Mouse (Mus musculus): ENCODE measurements around the gene Rab12. TPM values are rescaled to one million over a fixed set of nuclear protein-coding genes. Genes with fewer than 3 reads are reported as not detected.

Rab12 gene
- total and polyA plus RNA-seq, 2 experiments from 2014 or later, result 69.3 to 88.6 TPM

GRCm38 (mm10) chr17:66471775-66472174, 47.8 kb downstream of the Rab12 start:
- DNase-seq (ENCODE audit: low spot score), result no peak
- no peak for ATAC-seq
- no peaks in the 10 kb centered on the region for H3K27me3 ChIP-seq (ENCODE audit: insufficient read depth, low read length)
- H3K4me1 ChIP-seq (ENCODE audit: insufficient read depth, low read length), result no peaks in the 10 kb centered on the region
- H3K27ac ChIP-seq, result no peak overlapping the region
- no peak overlapping the region for H3K4me3 ChIP-seq (ENCODE audit: low read length)
- H3K9me3 ChIP-seq (ENCODE audit: low read length), result no peaks in the 10 kb centered on the region
- no peak overlapping the region for H3K4me2 ChIP-seq (ENCODE audit: low read depth, low read length)
- 83% methylated on average over 5 of the region's 5 CpGs for WGBS
- H3K9ac ChIP-seq (replicated peaks; ENCODE audit: low read length), result no peak overlapping the region
- no peak for TF ChIP-seq CTCF (IDR thresholded peaks at IDR 0.05; ENCODE audit: low read depth)
- no peaks in the 10 kb centered on the region for H3K36me3 ChIP-seq (ENCODE audit: insufficient read depth, low read length)

DNA sequence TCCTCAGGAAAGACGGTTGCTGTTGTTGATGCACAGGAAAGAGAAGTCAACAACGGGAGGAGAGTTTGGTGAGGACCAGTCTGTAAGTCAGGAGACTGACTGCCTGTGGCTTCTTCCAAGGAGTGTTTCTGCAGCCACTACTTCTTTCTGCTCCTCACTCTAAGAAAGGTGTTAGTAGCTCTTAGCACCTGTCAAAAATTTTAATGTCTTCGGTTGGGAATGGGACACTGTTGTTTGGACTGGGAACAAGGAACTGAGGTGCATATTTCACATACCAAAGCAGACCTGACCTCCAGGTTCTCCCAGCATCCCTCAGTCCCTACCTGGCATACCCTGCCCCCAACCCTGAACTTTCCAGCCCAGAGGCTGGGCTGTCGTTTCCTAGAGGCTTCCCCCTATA, 48.3 kb downstream of the Rab12 start:
- no peak for TF ChIP-seq CTCF (IDR thresholded peaks at IDR 0.05; ENCODE audit: low read depth)
- Histone ChIP-seq H3K4me3 (ENCODE audit: low read length) (no peak overlapping the region), H3K27me3 (ENCODE audit: insufficient read depth, low read length) (no peaks in the 10 kb centered on the region), H3K4me1 (ENCODE audit: insufficient read depth, low read length) (no peaks in the 10 kb centered on the region), H3K9ac (replicated peaks; ENCODE audit: low read length) (no peak overlapping the region), H3K27ac (no peak overlapping the region), H3K36me3 (ENCODE audit: insufficient read depth, low read length) (no peaks in the 10 kb centered on the region), H3K9me3 (ENCODE audit: low read length) (no peaks in the 10 kb centered on the region), H3K4me2 (ENCODE audit: low read depth, low read length) (no peak overlapping the region)
- ATAC-seq, result no peak
- 86% methylated on average over 4 of the region's 4 CpGs for WGBS
- DNase-seq (ENCODE audit: low spot score), result no peak

- TF ChIP-seq CTCF (IDR thresholded peaks at IDR 0.05; ENCODE audit: low read depth), result no peak
- Histone ChIP-seq H3K4me2 (ENCODE audit: low read depth, low read length) (no peak overlapping the region), H3K27me3 (ENCODE audit: insufficient read depth, low read length) (no peaks in the 10 kb centered on the region), H3K9me3 (ENCODE audit: low read length) (no peaks in the 10 kb centered on the region), H3K27ac (no peak overlapping the region), H3K36me3 (ENCODE audit: insufficient read depth, low read length) (no peaks in the 10 kb centered on the region), H3K4me1 (ENCODE audit: insufficient read depth, low read length) (no peaks in the 10 kb centered on the region), H3K9ac (replicated peaks; ENCODE audit: low read length) (no peak overlapping the region), H3K4me3 (ENCODE audit: low read length) (no peak overlapping the region)
- ATAC-seq (no peak), DNase-seq (ENCODE audit: low spot score) (no peak)
- WGBS, result 35% methylated on average over 8 of the region's 8 CpGs
These were observed 49.5 kb downstream of the Rab12 start for GRCm38 (mm10) chr17:66470020-66470419.

DNA sequence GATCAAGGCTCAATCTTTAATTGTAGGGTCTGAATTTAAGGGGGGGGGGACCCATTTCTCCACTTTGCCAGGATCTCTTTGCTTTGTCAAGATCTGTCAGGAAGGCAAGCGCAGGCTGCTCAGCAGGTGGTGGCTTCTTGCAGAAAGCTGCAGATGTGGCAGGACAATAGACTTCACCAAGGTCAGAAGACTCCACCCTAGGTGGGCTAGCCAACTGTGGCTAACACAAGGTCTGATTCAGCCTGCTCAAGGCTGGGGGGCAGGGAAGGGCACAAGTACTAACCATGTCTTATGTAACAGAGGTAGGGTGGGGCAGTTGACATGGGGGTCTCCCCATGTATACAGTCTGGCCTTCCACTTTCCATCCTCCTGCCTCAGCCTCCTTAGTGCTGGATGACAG, 62.3 kb downstream of the Rab12 start:
- TF ChIP-seq CTCF (IDR thresholded peaks at IDR 0.05; ENCODE audit: low read depth), result no peak
- DNase-seq (ENCODE audit: low spot score) (no peak), ATAC-seq (no peak)
- Histone ChIP-seq H3K27ac (no peak overlapping the region), H3K4me3 (ENCODE audit: low read length) (no peak overlapping the region), H3K4me1 (ENCODE audit: insufficient read depth, low read length) (no peaks in the 10 kb centered on the region), H3K27me3 (ENCODE audit: insufficient read depth, low read length) (no peaks in the 10 kb centered on the region), H3K9ac (replicated peaks; ENCODE audit: low read length) (no peak overlapping the region), H3K36me3 (ENCODE audit: insufficient read depth, low read length) (no peaks in the 10 kb centered on the region), H3K4me2 (ENCODE audit: low read depth, low read length) (no peak overlapping the region), H3K9me3 (ENCODE audit: low read length) (no peaks in the 10 kb centered on the region)
- 37% methylated on average over 1 of the region's 1 CpGs for WGBS

GRCm38 (mm10) chr17:66451143-66451542, 68.4 kb downstream of the Rab12 start:
- no peaks in the 10 kb centered on the region for H3K9me3 ChIP-seq (ENCODE audit: low read length)
- H3K36me3 ChIP-seq (ENCODE audit: insufficient read depth, low read length), result no peaks in the 10 kb centered on the region
- H3K27ac ChIP-seq, result no peak overlapping the region
- DNase-seq (ENCODE audit: low spot score) (peak; percentile 95), ATAC-seq (no peak)
- 0 out of 2 replicates have a peak, but pooled peaks cover 2% of the 10 kb centered on the region for H3K4me1 ChIP-seq (ENCODE audit: insufficient read depth, low read length)
- no peaks in the 10 kb centered on the region for H3K27me3 ChIP-seq (ENCODE audit: insufficient read depth, low read length)
- peak overlapping the region; percentile 93 for H3K4me2 ChIP-seq (ENCODE audit: low read depth, low read length)
- WGBS, result under 1% methylated on average over 11 of the region's 11 CpGs
- peak; percentile 94 for TF ChIP-seq CTCF (IDR thresholded peaks at IDR 0.05; ENCODE audit: low read depth)
- H3K9ac ChIP-seq (replicated peaks; ENCODE audit: low read length), result no peak overlapping the region
- H3K4me3 ChIP-seq (ENCODE audit: low read length), result no peak overlapping the region

- DNase-seq (ENCODE audit: low spot score) (no peak), ATAC-seq (no peak)
- H3K4me1 ChIP-seq (ENCODE audit: insufficient read depth, low read length), result 0 out of 2 replicates have a peak, but pooled peaks cover 3% of the 10 kb centered on the region
- no peaks in the 10 kb centered on the region for H3K36me3 ChIP-seq (ENCODE audit: insufficient read depth, low read length)
- peak overlapping the region; percentile 88 for H3K4me3 ChIP-seq (ENCODE audit: low read length)
- no peak overlapping the region for H3K27ac ChIP-seq
- H3K9ac ChIP-seq (replicated peaks; ENCODE audit: low read length), result no peak overlapping the region; the same call in 1 of the 2 replicates
- H3K4me2 ChIP-seq (ENCODE audit: low read depth, low read length), result peak overlapping the region; percentile 93
- WGBS, result 3% methylated on average over 18 of the region's 18 CpGs
- TF ChIP-seq CTCF (IDR thresholded peaks at IDR 0.05; ENCODE audit: low read depth), result no peak
- no peaks in the 10 kb centered on the region for H3K27me3 ChIP-seq (ENCODE audit: insufficient read depth, low read length)
- H3K9me3 ChIP-seq (ENCODE audit: low read length), result no peaks in the 10 kb centered on the region
These were observed 68.9 kb downstream of the Rab12 start for GRCm38 (mm10) chr17:66450526-66451070.
